Mouse (Mus musculus): ENCODE measurements around the gene Ppig.

DNA sequence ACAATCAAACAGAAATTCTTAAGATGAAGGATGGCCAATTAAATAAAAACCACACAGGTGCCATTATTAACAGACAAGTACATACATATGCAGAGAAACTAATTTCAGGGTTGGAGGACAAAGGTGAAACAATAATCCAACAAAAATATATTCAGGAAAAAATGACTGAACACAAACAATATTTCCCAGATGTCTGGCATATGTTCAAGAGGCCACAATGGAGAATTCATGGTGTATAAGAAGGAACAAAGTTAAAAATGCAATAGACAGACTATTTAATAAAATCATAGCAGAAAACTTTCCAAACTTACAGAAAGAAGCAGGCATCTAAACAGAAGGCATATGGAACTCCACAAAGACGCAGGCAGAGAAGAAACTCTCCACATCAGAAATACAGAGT, 42.4 kb downstream of the Ppig start:
- TF ChIP-seq CTCF (IDR thresholded peaks at IDR 0.05; ENCODE audit: control insufficient read depth, insufficient read depth, insufficient replicate concordance, low read depth, low read length) = no peak
- TF ChIP-seq POLR2A (IDR thresholded peaks at IDR 0.05; ENCODE audit: control insufficient read depth, low read depth, low read length) = no peak

Data from testis, adult 2 months (tissue).